Mouse (Mus musculus): ENCODE measurements around the gene Col17a1. TPM values are rescaled to one million over a fixed set of nuclear protein-coding genes. Genes with fewer than 3 reads are reported as not detected.

Gene Col17a1
- polyA plus RNA-seq, 1 experiment from 2014 or later = 1.1 TPM

DNA sequence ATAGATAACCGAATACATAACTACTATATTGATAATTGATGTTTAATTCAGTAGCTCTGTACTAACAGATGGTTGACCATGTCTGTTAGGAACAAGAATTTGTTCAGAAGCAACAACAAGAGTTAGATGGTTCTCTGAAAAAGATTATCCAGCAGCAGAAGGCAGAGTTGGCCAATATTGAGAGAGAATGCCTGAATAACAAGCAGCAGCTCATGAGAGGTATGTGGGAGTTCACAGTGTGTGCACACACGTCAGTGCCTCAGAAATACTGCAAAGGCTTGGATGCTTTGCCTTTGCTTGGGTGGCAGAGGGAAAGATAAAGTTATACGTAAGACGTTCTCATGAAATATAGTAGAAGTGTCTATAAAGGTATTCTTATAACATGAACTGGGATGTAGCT, 56.5 kb downstream of the Col17a1 start:
- H3K36me3 ChIP-seq (ENCODE audit: control insufficient read depth, insufficient read depth, low read length) = no peaks in the 10 kb centered on the region; the same call in 1 of the 2 replicates
- H3K9ac ChIP-seq (ENCODE audit: low read length) = no peak overlapping the region
- H3K4me1 ChIP-seq (replicated peaks; ENCODE audit: control insufficient read depth, insufficient read depth, low read length) = no peaks in the 10 kb centered on the region
- ATAC-seq (replicated peaks; ENCODE audit: low FRiP score) = no peak
- H3K4me3 ChIP-seq (ENCODE audit: low read depth, low read length) = no peak overlapping the region
- no peaks in the 10 kb centered on the region for H3K9me3 ChIP-seq (ENCODE audit: control insufficient read depth, low read length)
- 93% methylated on average over 4 of the region's 4 CpGs for WGBS
- no peaks in the 10 kb centered on the region for H3K27me3 ChIP-seq (ENCODE audit: control insufficient read depth, insufficient read depth, low read length)
- no peak overlapping the region for H3K4me2 ChIP-seq (ENCODE audit: low read depth, low read length, severe bottlenecking)
- no peak for DNase-seq (ENCODE audit: low spot score)
- no peak overlapping the region for H3K27ac ChIP-seq (ENCODE audit: low read depth, low read length)

DNA sequence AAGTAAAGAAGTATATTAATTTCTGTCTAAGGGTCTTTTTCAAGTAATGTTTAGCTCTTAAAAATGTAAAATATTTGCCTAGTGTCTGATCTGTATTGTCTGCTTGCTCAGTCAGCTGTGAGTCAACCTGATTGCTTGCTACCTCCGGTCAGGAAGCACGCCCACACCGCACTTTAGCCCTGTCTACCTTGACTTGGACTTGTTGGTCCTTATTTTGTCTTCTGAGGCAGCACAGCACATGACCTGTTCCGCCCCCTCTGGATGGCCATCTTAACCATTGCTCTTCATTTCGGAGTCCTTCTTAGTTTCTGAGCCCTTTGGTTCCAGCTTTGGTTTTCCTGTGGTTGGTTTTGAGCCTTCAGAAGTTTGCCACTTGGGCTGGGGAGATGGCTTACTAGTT, 60.1 kb downstream of the Col17a1 start:
- Histone ChIP-seq H3K4me1 (replicated peaks; ENCODE audit: control insufficient read depth, insufficient read depth, low read length) (no peaks in the 10 kb centered on the region), H3K27ac (ENCODE audit: low read depth, low read length) (no peak overlapping the region), H3K4me3 (ENCODE audit: low read depth, low read length) (no peak overlapping the region), H3K9ac (ENCODE audit: low read length) (no peak overlapping the region), H3K36me3 (ENCODE audit: control insufficient read depth, insufficient read depth, low read length) (no peaks in the 10 kb centered on the region; the same call in 1 of the 2 replicates), H3K4me2 (ENCODE audit: low read depth, low read length, severe bottlenecking) (no peak overlapping the region), H3K9me3 (ENCODE audit: control insufficient read depth, low read length) (no peaks in the 10 kb centered on the region), H3K27me3 (ENCODE audit: control insufficient read depth, insufficient read depth, low read length) (no peaks in the 10 kb centered on the region)
- ATAC-seq (replicated peaks; ENCODE audit: low FRiP score) = no peak
- no peak for DNase-seq (ENCODE audit: low spot score)
- 96% methylated on average over 5 of the region's 5 CpGs for WGBS

DNA sequence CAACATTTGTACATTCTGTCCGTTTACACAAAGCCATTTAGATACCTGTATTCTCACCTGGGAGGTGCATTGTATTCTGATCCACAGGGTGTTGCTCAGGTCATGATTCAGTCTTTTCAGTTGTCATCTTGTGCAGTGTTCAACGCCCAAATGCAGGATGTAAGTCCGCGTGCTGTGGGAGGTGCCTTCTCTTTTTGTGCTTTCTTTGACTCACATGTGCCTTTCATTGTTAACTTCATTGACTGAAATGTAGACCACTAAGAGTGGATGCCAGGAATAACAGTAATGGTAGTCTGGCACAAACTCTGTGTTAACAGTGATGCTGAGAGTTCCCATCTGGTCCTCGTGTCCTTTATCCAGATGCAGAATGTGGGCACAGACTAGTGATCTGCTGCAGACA, 61.5 kb downstream of the Col17a1 start:
- Histone ChIP-seq H3K4me2 (ENCODE audit: low read depth, low read length, severe bottlenecking) (no peak overlapping the region), H3K36me3 (ENCODE audit: control insufficient read depth, insufficient read depth, low read length) (no peaks in the 10 kb centered on the region; the same call in 1 of the 2 replicates), H3K4me1 (replicated peaks; ENCODE audit: control insufficient read depth, insufficient read depth, low read length) (no peaks in the 10 kb centered on the region; the same call in 1 of the 2 replicates), H3K9ac (ENCODE audit: low read length) (no peak overlapping the region), H3K27ac (ENCODE audit: low read depth, low read length) (no peak overlapping the region), H3K9me3 (ENCODE audit: control insufficient read depth, low read length) (no peaks in the 10 kb centered on the region), H3K4me3 (ENCODE audit: low read depth, low read length) (no peak overlapping the region), H3K27me3 (ENCODE audit: control insufficient read depth, insufficient read depth, low read length) (no peaks in the 10 kb centered on the region)
- DNase-seq (ENCODE audit: low spot score) (no peak), ATAC-seq (replicated peaks; ENCODE audit: low FRiP score) (no peak)
- WGBS = 86% methylated on average over 5 of the region's 5 CpGs

DNA sequence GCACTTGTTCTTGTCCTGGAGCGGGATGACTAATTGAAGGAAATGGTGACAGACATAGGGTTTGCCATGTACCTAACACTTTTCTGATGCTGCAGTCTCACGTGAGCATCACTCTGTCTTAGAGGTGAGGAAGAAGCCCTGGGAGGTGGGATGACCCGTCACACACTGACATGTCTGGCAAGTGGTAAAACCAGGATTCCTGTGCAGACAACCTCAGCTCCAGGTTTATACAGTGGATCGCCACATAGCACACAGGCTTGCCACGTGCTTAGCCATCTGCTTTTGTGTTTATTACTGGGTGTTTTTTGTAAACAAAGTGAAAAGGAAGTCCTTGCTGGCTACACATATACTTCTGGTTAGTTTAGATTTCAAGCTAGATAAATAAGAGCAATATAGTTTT, 62.8 kb downstream of the Col17a1 start:
- Histone ChIP-seq H3K27me3 (ENCODE audit: control insufficient read depth, insufficient read depth, low read length) (no peaks in the 10 kb centered on the region), H3K36me3 (ENCODE audit: control insufficient read depth, insufficient read depth, low read length) (no peaks in the 10 kb centered on the region; the same call in 1 of the 2 replicates), H3K4me1 (replicated peaks; ENCODE audit: control insufficient read depth, insufficient read depth, low read length) (no peaks in the 10 kb centered on the region; the same call in 1 of the 2 replicates), H3K4me3 (ENCODE audit: low read depth, low read length) (no peak overlapping the region), H3K27ac (ENCODE audit: low read depth, low read length) (no peak overlapping the region), H3K9ac (ENCODE audit: low read length) (no peak overlapping the region), H3K9me3 (ENCODE audit: control insufficient read depth, low read length) (no peaks in the 10 kb centered on the region), H3K4me2 (ENCODE audit: low read depth, low read length, severe bottlenecking) (no peak overlapping the region)
- ATAC-seq (replicated peaks; ENCODE audit: low FRiP score) (no peak), DNase-seq (ENCODE audit: low spot score) (no peak)
- WGBS = 85% methylated on average over 5 of the region's 5 CpGs

DNA sequence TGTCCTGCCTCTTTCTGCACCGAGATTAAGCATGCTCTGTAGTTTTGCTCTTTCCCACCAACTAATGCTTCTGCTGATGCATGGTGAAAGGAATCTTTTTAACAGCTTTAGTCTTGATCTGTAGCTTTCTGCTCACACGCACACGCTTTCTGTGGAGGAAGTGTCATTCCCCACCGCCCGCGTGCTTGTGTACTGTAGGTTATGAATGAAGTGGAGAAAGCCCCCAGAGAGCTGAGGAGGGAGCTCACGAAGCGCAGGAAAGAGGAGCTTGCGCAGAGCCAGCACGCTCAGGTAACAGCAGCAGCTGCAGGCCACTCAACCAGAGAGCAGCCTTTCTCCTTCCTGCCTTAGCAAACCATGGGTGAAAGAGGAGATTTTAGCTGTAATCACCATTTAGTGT, 64.4 kb downstream of the Col17a1 start:
- no peaks in the 10 kb centered on the region for H3K9me3 ChIP-seq (ENCODE audit: control insufficient read depth, low read length)
- WGBS = 93% methylated on average over 10 of the region's 10 CpGs
- DNase-seq (ENCODE audit: low spot score) = no peak
- no peak overlapping the region for H3K4me2 ChIP-seq (ENCODE audit: low read depth, low read length, severe bottlenecking)
- H3K9ac ChIP-seq (ENCODE audit: low read length) = no peak overlapping the region
- ATAC-seq (replicated peaks; ENCODE audit: low FRiP score) = no peak
- H3K36me3 ChIP-seq (ENCODE audit: control insufficient read depth, insufficient read depth, low read length) = no peaks in the 10 kb centered on the region; the same call in 1 of the 2 replicates
- no peak overlapping the region for H3K27ac ChIP-seq (ENCODE audit: low read depth, low read length)
- H3K4me3 ChIP-seq (ENCODE audit: low read depth, low read length) = no peak overlapping the region
- no peaks in the 10 kb centered on the region; the same call in 1 of the 2 replicates for H3K4me1 ChIP-seq (replicated peaks; ENCODE audit: control insufficient read depth, insufficient read depth, low read length)
- H3K27me3 ChIP-seq (ENCODE audit: control insufficient read depth, insufficient read depth, low read length) = no peaks in the 10 kb centered on the region

DNA sequence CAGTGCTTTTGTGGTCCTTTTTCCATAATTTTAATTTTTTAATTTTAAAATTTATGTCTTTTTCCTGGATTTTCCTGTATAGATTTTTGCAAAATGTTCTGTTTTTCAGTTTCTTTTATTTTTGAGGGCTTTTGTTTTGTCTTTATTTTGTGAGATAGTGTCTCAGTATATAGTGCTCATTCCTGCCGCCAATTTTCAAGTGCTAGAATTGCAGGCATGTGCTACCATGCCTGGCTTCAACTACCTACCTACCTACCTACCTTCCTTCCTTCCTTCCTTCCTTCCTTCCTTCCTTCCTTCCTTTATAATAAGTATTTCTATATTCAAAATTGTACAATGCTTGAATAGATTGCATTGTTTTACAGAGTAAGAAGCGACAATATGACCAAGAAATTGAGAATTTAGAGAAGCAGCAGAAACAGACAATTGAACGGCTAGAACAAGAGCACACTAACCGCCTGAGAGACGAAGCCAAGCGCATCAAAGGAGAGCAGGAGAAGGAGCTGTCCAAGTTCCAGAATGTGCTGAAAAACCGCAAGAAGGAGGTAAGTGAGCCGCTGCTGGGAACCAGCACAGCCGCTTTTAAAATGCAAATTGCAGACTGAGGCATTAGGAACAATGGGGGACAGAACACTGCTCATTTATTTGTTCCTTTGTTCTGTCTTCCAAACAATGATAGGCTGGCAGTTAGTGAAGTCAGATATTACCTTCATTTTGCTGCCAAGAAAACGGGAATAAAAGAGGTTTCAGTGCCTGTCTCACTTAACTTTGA, 66.8 kb downstream of the Col17a1 start:
- WGBS = 36% methylated on average over 10 of the region's 10 CpGs
- H3K4me2 ChIP-seq (ENCODE audit: low read depth, low read length, severe bottlenecking) = no peak overlapping the region
- DNase-seq (ENCODE audit: low spot score) (no peak), ATAC-seq (replicated peaks; ENCODE audit: low FRiP score) (no peak)
- H3K27ac ChIP-seq (ENCODE audit: low read depth, low read length) = no peak overlapping the region
- no peaks in the 10 kb centered on the region; the same call in 1 of the 2 replicates for H3K4me1 ChIP-seq (replicated peaks; ENCODE audit: control insufficient read depth, insufficient read depth, low read length)
- H3K9ac ChIP-seq (ENCODE audit: low read length) = no peak overlapping the region
- no peaks in the 10 kb centered on the region for H3K27me3 ChIP-seq (ENCODE audit: control insufficient read depth, insufficient read depth, low read length)
- H3K4me3 ChIP-seq (ENCODE audit: low read depth, low read length) = no peak overlapping the region
- no peaks in the 10 kb centered on the region for H3K9me3 ChIP-seq (ENCODE audit: control insufficient read depth, low read length)
- H3K36me3 ChIP-seq (ENCODE audit: control insufficient read depth, insufficient read depth, low read length) = peaks cover 3% of the 10 kb centered on the region; the same call in 1 of the 2 replicates

DNA sequence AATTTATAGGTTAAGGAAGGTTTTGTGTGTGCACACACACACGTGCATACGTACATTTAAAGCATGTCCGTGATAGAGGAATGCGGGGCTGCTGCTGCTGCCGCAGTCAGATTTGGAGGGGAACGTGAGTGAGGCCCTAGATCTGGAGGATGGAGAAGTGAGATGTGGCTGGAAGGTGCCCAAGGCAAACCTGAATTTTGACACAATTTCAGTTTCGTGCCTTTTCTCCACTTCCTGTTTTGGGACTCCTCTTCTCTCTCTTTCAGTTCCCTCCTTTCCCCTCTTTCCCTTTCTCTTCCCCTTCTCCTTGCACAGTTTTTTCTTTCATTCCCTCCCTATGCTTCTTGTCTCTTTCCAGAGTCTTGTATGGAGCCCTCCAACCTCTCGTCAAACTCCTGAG, 70.4 kb downstream of the Col17a1 start:
- Histone ChIP-seq H3K4me2 (ENCODE audit: low read depth, low read length, severe bottlenecking) (no peak overlapping the region), H3K27me3 (ENCODE audit: control insufficient read depth, insufficient read depth, low read length) (no peaks in the 10 kb centered on the region), H3K36me3 (ENCODE audit: control insufficient read depth, insufficient read depth, low read length) (peaks cover 3% of the 10 kb centered on the region; the same call in 1 of the 2 replicates), H3K4me1 (replicated peaks; ENCODE audit: control insufficient read depth, insufficient read depth, low read length) (no peaks in the 10 kb centered on the region; the same call in 1 of the 2 replicates), H3K27ac (ENCODE audit: low read depth, low read length) (no peak overlapping the region), H3K9me3 (ENCODE audit: control insufficient read depth, low read length) (no peaks in the 10 kb centered on the region), H3K9ac (ENCODE audit: low read length) (no peak overlapping the region), H3K4me3 (ENCODE audit: low read depth, low read length) (no peak overlapping the region)
- ATAC-seq (replicated peaks; ENCODE audit: low FRiP score) (no peak), DNase-seq (ENCODE audit: low spot score) (no peak)
- WGBS = 86% methylated on average over 8 of the region's 8 CpGs

DNA sequence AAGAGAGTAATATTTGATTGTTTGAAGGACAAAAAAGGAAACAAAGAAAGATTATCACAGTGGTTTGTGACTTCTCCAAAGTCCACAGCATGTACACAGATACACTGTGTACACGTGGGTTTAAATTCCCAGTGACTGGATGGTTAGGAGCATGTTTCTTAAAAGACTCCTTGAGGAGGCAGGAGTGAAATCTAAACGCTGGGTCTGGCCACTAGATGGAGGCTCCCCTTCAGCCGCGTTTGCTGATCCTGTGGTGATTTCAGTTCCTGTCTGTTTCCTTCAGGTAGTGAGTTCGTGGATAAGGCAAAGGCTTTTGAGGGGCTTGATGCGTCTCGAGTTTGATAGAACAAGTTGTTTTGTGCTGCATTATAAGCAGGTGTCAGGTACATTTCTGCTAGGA, 78.5 kb downstream of the Col17a1 start:
- ATAC-seq (replicated peaks; ENCODE audit: low FRiP score) = no peak
- Histone ChIP-seq H3K9me3 (ENCODE audit: control insufficient read depth, low read length) (no peaks in the 10 kb centered on the region), H3K4me2 (ENCODE audit: low read depth, low read length, severe bottlenecking) (no peak overlapping the region), H3K9ac (ENCODE audit: low read length) (no peak overlapping the region), H3K4me3 (ENCODE audit: low read depth, low read length) (no peak overlapping the region), H3K36me3 (ENCODE audit: control insufficient read depth, insufficient read depth, low read length) (no peaks in the 10 kb centered on the region; the same call in 1 of the 2 replicates), H3K27ac (ENCODE audit: low read depth, low read length) (no peak overlapping the region), H3K27me3 (ENCODE audit: control insufficient read depth, insufficient read depth, low read length) (no peaks in the 10 kb centered on the region), H3K4me1 (replicated peaks; ENCODE audit: control insufficient read depth, insufficient read depth, low read length) (no peaks in the 10 kb centered on the region)
- no peak for DNase-seq (ENCODE audit: low spot score)
- 54% methylated on average over 7 of the region's 7 CpGs for WGBS

DNA sequence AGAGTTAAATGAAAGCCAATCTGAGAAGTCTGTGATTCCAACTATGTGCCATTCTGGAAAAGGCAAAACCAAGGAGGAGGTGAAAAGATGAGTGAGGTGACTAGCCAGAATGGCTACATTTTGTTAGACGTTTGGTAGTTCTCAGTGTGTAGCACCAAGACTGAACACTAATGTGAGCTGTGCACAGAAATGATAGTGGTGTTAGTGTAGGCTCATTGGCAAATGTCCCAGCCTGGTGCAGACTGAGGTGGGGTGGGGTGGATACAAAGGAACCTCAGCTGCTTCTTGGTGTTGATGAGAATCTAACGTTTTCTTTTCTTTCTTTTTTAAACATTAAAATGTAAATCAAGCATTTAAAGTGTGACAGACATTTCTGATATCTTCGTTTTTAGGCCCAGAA, 83.4 kb downstream of the Col17a1 start:
- H3K9ac ChIP-seq (ENCODE audit: low read length) = no peak overlapping the region

More for the DNA sequence above, 83.4 kb downstream of the Col17a1 start:
- H3K4me1 ChIP-seq (replicated peaks; ENCODE audit: control insufficient read depth, insufficient read depth, low read length) = no peaks in the 10 kb centered on the region
- no peak overlapping the region for H3K4me2 ChIP-seq (ENCODE audit: low read depth, low read length, severe bottlenecking)
- 73% methylated on average over 3 of the region's 3 CpGs for WGBS
- no peaks in the 10 kb centered on the region for H3K36me3 ChIP-seq (ENCODE audit: control insufficient read depth, insufficient read depth, low read length)
- H3K9me3 ChIP-seq (ENCODE audit: control insufficient read depth, low read length) = no peaks in the 10 kb centered on the region
- H3K27ac ChIP-seq (ENCODE audit: low read depth, low read length) = no peak overlapping the region
- no peak overlapping the region for H3K4me3 ChIP-seq (ENCODE audit: low read depth, low read length)
- H3K27me3 ChIP-seq (ENCODE audit: control insufficient read depth, insufficient read depth, low read length) = no peaks in the 10 kb centered on the region
- no peak for DNase-seq (ENCODE audit: low spot score)
- ATAC-seq (replicated peaks; ENCODE audit: low FRiP score) = no peak
